Mouse (Mus musculus): ENCODE results near the gene Epha5. TPM values are rescaled to one million over a fixed set of nuclear protein-coding genes. Genes with fewer than 3 reads are reported as not detected.

Gene Epha5
- polyA plus RNA-seq, 1 experiment, result 0.11 TPM

GRCm38 (mm10) chr5:84263999-84264398 lies 153.2 kb downstream of the Epha5 start:
- Histone ChIP-seq H3K4me3 (ENCODE audit: insufficient read depth, low read depth, low read length) (no peak overlapping the region), H3K4me1 (ENCODE audit: control insufficient read depth, insufficient read depth, low read length) (no peaks in the 10 kb centered on the region), H3K36me3 (ENCODE audit: control insufficient read depth, insufficient read depth, low read length) (no peaks in the 10 kb centered on the region), H3K27me3 (replicated peaks; ENCODE audit: control insufficient read depth, insufficient read depth, low read length) (no peaks in the 10 kb centered on the region), H3K27ac (ENCODE audit: insufficient read depth, low read depth, low read length) (no peak overlapping the region)
- 24% methylated on average over 6 of the region's 6 CpGs for WGBS
- TF ChIP-seq POLR2A (IDR thresholded peaks at IDR 0.05; ENCODE audit: low read depth, low read length) (no peak), CTCF (conservative IDR thresholded peaks at IDR 0.05; ENCODE audit: insufficient read depth, insufficient read length, low read depth, low read length) (no peak)
- DNase-seq, result no peak

- H3K4me3 ChIP-seq (ENCODE audit: insufficient read depth, low read depth, low read length), result no peak overlapping the region
- no peak overlapping the region for H3K27ac ChIP-seq (ENCODE audit: insufficient read depth, low read depth, low read length)
- H3K36me3 ChIP-seq (ENCODE audit: control insufficient read depth, insufficient read depth, low read length), result no peaks in the 10 kb centered on the region
- no peak for DNase-seq
- H3K4me1 ChIP-seq (ENCODE audit: control insufficient read depth, insufficient read depth, low read length), result no peaks in the 10 kb centered on the region
- no peaks in the 10 kb centered on the region for H3K27me3 ChIP-seq (replicated peaks; ENCODE audit: control insufficient read depth, insufficient read depth, low read length)
- no peak for TF ChIP-seq CTCF (conservative IDR thresholded peaks at IDR 0.05; ENCODE audit: insufficient read depth, insufficient read length, low read depth, low read length)
Observed at GRCm38 (mm10) chr5:84229971-84230370, 187.2 kb downstream of the Epha5 start.

- Histone ChIP-seq H3K27ac (ENCODE audit: insufficient read depth, low read depth, low read length) (no peak overlapping the region), H3K4me1 (ENCODE audit: control insufficient read depth, insufficient read depth, low read length) (no peaks in the 10 kb centered on the region), H3K36me3 (ENCODE audit: control insufficient read depth, insufficient read depth, low read length) (no peaks in the 10 kb centered on the region), H3K27me3 (replicated peaks; ENCODE audit: control insufficient read depth, insufficient read depth, low read length) (no peaks in the 10 kb centered on the region), H3K4me3 (ENCODE audit: insufficient read depth, low read depth, low read length) (no peak overlapping the region)
- TF ChIP-seq CTCF (conservative IDR thresholded peaks at IDR 0.05; ENCODE audit: insufficient read depth, insufficient read length, low read depth, low read length) (no peak), POLR2A (IDR thresholded peaks at IDR 0.05; ENCODE audit: low read depth, low read length) (no peak)
- DNase-seq, result no peak
- WGBS, result 81% methylated on average over 2 of the region's 2 CpGs
Observed at GRCm38 (mm10) chr5:84208609-84209008, 208.6 kb downstream of the Epha5 start.

- Histone ChIP-seq H3K4me3 (ENCODE audit: insufficient read depth, low read depth, low read length) (no peak overlapping the region), H3K27me3 (replicated peaks; ENCODE audit: control insufficient read depth, insufficient read depth, low read length) (no peaks in the 10 kb centered on the region), H3K27ac (ENCODE audit: insufficient read depth, low read depth, low read length) (no peak overlapping the region), H3K4me1 (ENCODE audit: control insufficient read depth, insufficient read depth, low read length) (no peaks in the 10 kb centered on the region), H3K36me3 (ENCODE audit: control insufficient read depth, insufficient read depth, low read length) (no peaks in the 10 kb centered on the region)
- WGBS, result 49% methylated on average over 3 of the region's 3 CpGs
- DNase-seq, result no peak
- TF ChIP-seq CTCF (conservative IDR thresholded peaks at IDR 0.05; ENCODE audit: insufficient read depth, insufficient read length, low read depth, low read length) (no peak), POLR2A (IDR thresholded peaks at IDR 0.05; ENCODE audit: low read depth, low read length) (no peak)
Observed at GRCm38 (mm10) chr5:84193348-84193747, 223.8 kb downstream of the Epha5 start.

- no peaks in the 10 kb centered on the region for H3K4me1 ChIP-seq (ENCODE audit: control insufficient read depth, insufficient read depth, low read length)
- TF ChIP-seq POLR2A (IDR thresholded peaks at IDR 0.05; ENCODE audit: low read depth, low read length) (no peak), CTCF (conservative IDR thresholded peaks at IDR 0.05; ENCODE audit: insufficient read depth, insufficient read length, low read depth, low read length) (no peak)
- H3K36me3 ChIP-seq (ENCODE audit: control insufficient read depth, insufficient read depth, low read length), result no peaks in the 10 kb centered on the region
- WGBS, result 88% methylated on average over 8 of the region's 8 CpGs
- DNase-seq, result no peak
- H3K27me3 ChIP-seq (replicated peaks; ENCODE audit: control insufficient read depth, insufficient read depth, low read length), result no peaks in the 10 kb centered on the region
- H3K4me3 ChIP-seq (ENCODE audit: insufficient read depth, low read depth, low read length), result no peak overlapping the region
- H3K27ac ChIP-seq (ENCODE audit: insufficient read depth, low read depth, low read length), result no peak overlapping the region
Observed at GRCm38 (mm10) chr5:84184189-84184588, 233.0 kb downstream of the Epha5 start.

- Histone ChIP-seq H3K27me3 (replicated peaks; ENCODE audit: control insufficient read depth, insufficient read depth, low read length) (no peaks in the 10 kb centered on the region), H3K27ac (ENCODE audit: insufficient read depth, low read depth, low read length) (no peak overlapping the region), H3K4me3 (ENCODE audit: insufficient read depth, low read depth, low read length) (no peak overlapping the region), H3K4me1 (ENCODE audit: control insufficient read depth, insufficient read depth, low read length) (no peaks in the 10 kb centered on the region), H3K36me3 (ENCODE audit: control insufficient read depth, insufficient read depth, low read length) (no peaks in the 10 kb centered on the region)
- no peak for DNase-seq
- TF ChIP-seq POLR2A (IDR thresholded peaks at IDR 0.05; ENCODE audit: low read depth, low read length) (no peak), CTCF (conservative IDR thresholded peaks at IDR 0.05; ENCODE audit: insufficient read depth, insufficient read length, low read depth, low read length) (no peak)
- WGBS, result 39% methylated on average over 2 of the region's 2 CpGs
Observed at GRCm38 (mm10) chr5:84153095-84153494, 264.1 kb downstream of the Epha5 start.

- Histone ChIP-seq H3K4me3 (ENCODE audit: insufficient read depth, low read depth, low read length) (no peak overlapping the region), H3K27me3 (replicated peaks; ENCODE audit: control insufficient read depth, insufficient read depth, low read length) (no peaks in the 10 kb centered on the region), H3K27ac (ENCODE audit: insufficient read depth, low read depth, low read length) (no peak overlapping the region), H3K4me1 (ENCODE audit: control insufficient read depth, insufficient read depth, low read length) (no peaks in the 10 kb centered on the region), H3K36me3 (ENCODE audit: control insufficient read depth, insufficient read depth, low read length) (no peaks in the 10 kb centered on the region)
- TF ChIP-seq POLR2A (IDR thresholded peaks at IDR 0.05; ENCODE audit: low read depth, low read length) (no peak), CTCF (conservative IDR thresholded peaks at IDR 0.05; ENCODE audit: insufficient read depth, insufficient read length, low read depth, low read length) (no peak)
- 44% methylated on average over 4 of the region's 4 CpGs for WGBS
- DNase-seq, result no peak
Observed at GRCm38 (mm10) chr5:84142138-84142537, 275.0 kb downstream of the Epha5 start.

GRCm38 (mm10) chr5:84095947-84096346 lies 321.2 kb downstream of the Epha5 start:
- no peak for DNase-seq
- 81% methylated on average over 11 of the region's 11 CpGs for WGBS
- no peak overlapping the region for H3K27ac ChIP-seq (ENCODE audit: insufficient read depth, low read depth, low read length)
- H3K4me3 ChIP-seq (ENCODE audit: insufficient read depth, low read depth, low read length), result no peak overlapping the region
- H3K36me3 ChIP-seq (ENCODE audit: control insufficient read depth, insufficient read depth, low read length), result no peaks in the 10 kb centered on the region
- H3K27me3 ChIP-seq (replicated peaks; ENCODE audit: control insufficient read depth, insufficient read depth, low read length), result no peaks in the 10 kb centered on the region
- no peak for TF ChIP-seq CTCF (conservative IDR thresholded peaks at IDR 0.05; ENCODE audit: insufficient read depth, insufficient read length, low read depth, low read length)
- TF ChIP-seq POLR2A (IDR thresholded peaks at IDR 0.05; ENCODE audit: low read depth, low read length), result no peak
- H3K4me1 ChIP-seq (ENCODE audit: control insufficient read depth, insufficient read depth, low read length), result no peaks in the 10 kb centered on the region
